Mouse (Mus musculus) testis, adult 2 months (tissue): ENCODE measurements around the gene Brca2.

Experiments used
- CTCF ChIP-seq: fragments of 200-500 bp; IDR thresholded peaks from 2 replicates; pipeline ENCODE4 v1.5.1; 2012; ENCODE audit warnings: low read depth, mild to moderate bottlenecking, inconsistent platforms, low read length, moderate library complexity; ENCODE audit not compliant: control insufficient read depth, insufficient read depth, insufficient replicate concordance
- POLR2A ChIP-seq: fragments of 200-500 bp; IDR thresholded peaks from 2 replicates; pipeline ENCODE4 v1.6.1; 2012; ENCODE audit warnings: low read depth, mild to moderate bottlenecking, inconsistent platforms, low read length, moderate library complexity; ENCODE audit not compliant: control insufficient read depth

- TF ChIP-seq CTCF (no peak), POLR2A (no peak)
Observed at GRCm38 (mm10) chr5:150595366-150596016, 73.1 kb downstream of the Brca2 start.
